Mouse (Mus musculus): ENCODE data around the gene Adam21. TPM values are rescaled to one million over a fixed set of nuclear protein-coding genes. Genes with fewer than 3 reads are reported as not detected.

Gene Adam21
- not detected for total RNA-seq (2023)

GRCm38 (mm10) chr12:81568374-81568773, at the start of gene Adam21:
Gene Adam21, minus strand, starts transcription at chr12:81568474.

GRCm38 (mm10) chr12:81594902-81595671, 26.8 kb upstream of the Adam21 start, which contains the start of gene Med6:
Gene Med6, minus strand, starts transcription at chr12:81595008.

GRCm38 (mm10) chr12:81532316-81533028, 35.8 kb downstream of the Adam21 start, which contains the start of the genes Gm20498 and Synj2bp:
Gene Gm20498, minus strand, starts transcription at chr12:81532905.
Gene Synj2bp, minus strand, starts transcription at chr12:81532911.

Other genes starting within 250 kb of the Adam21 start
- gene Slc8a3, start 235.3 kb downstream of the Adam21 start, total RNA-seq (2023), result not detected
- under 1 TPM; 0.39 to 0.46 TPM for gene Gm4787, start 189.0 kb downstream of the Adam21 start, total RNA-seq (2023)
- 1 to 10 TPM; 1.4 to 2.0 TPM for gene Adam4, start 146.5 kb downstream of the Adam21 start, total RNA-seq (2023)
- gene Cox16, start 83.3 kb downstream of the Adam21 start, total RNA-seq (2023), result 10 to 100 TPM; 54.4 to 56.8 TPM
- 10 to 100 TPM in 1 of 2 experiments, 1 to 10 TPM in 1; 6.4 to 14.8 TPM for gene Gm20498, start 35.6 kb downstream of the Adam21 start, total RNA-seq (2023)
- gene Synj2bp, start 35.6 kb downstream of the Adam21 start, total RNA-seq (2023), result 10 to 100 TPM; 12.1 to 14.6 TPM
- 10 to 100 TPM; 43.5 to 51.9 TPM for gene Med6, start 26.5 kb upstream of the Adam21 start, total RNA-seq (2023)
- gene Ttc9, start 62.8 kb upstream of the Adam21 start, total RNA-seq (2023), result not detected
- 1 to 10 TPM; 6.8 to 7.0 TPM for gene Map3k9, start 212.7 kb upstream of the Adam21 start, total RNA-seq (2023)

Data from monocyte, adult 59 days (primary cell).